Mouse (Mus musculus) heart, embryonic 13.5 days (tissue): ENCODE measurements around the gene Galnt9. TPM values are rescaled to one million over a fixed set of nuclear protein-coding genes. Genes with fewer than 3 reads are reported as not detected.
A peak's percentile ranks its signal among the peaks of the same experiment; 100 is the strongest.

Source experiments
- ATAC-seq: fragments of 200-750 bp; cut with Nextera tagmentation; 2 replicates; pipeline ENCODE4 v1.8.0; 2017; ENCODE audit warnings: moderate TSS enrichment; ENCODE audit not compliant: insufficient number of reproducible peaks, low FRiP score, low TSS enrichment; ENCODE audit errors: extremely low read depth
- H3K27ac ChIP-seq: fragments of 300-500 bp; sonication (generic); replicated peaks from 2 replicates; pipeline ENCODE4 v1.5.1; 2015; ENCODE audit warnings: moderate library complexity, mild to moderate bottlenecking, inconsistent platforms
- H3K27me3 ChIP-seq: fragments of 300-500 bp; sonication (generic); replicated peaks from 2 replicates; pipeline ENCODE4 v1.6.1; 2015; ENCODE audit warnings: mild to moderate bottlenecking, inconsistent platforms
- H3K36me3 ChIP-seq: fragments of 300-500 bp; sonication (generic); 2 replicates; pipeline ENCODE4 v1.6.1; 2015; ENCODE audit warnings: mild to moderate bottlenecking, inconsistent platforms
- H3K4me1 ChIP-seq: fragments of 300-500 bp; sonication (generic); 2 replicates; pipeline ENCODE4 v1.6.1; 2015; ENCODE audit warnings: inconsistent platforms
- H3K4me2 ChIP-seq: fragments of 300-500 bp; sonication (generic); 2 replicates; pipeline ENCODE4 v1.6.1; 2015; ENCODE audit warnings: inconsistent platforms, mild to moderate bottlenecking, moderate library complexity
- H3K4me3 ChIP-seq: fragments of 300-500 bp; sonication (generic); 2 replicates; pipeline ENCODE4 v1.5.1; 2015; ENCODE audit warnings: moderate library complexity, mild to moderate bottlenecking, inconsistent platforms
- H3K9ac ChIP-seq: fragments of 300-500 bp; sonication (generic); 2 replicates; pipeline ENCODE4 v1.6.1; 2015; ENCODE audit warnings: inconsistent platforms, mild to moderate bottlenecking, moderate library complexity
- H3K9me3 ChIP-seq: fragments of 300-500 bp; sonication (generic); 2 replicates; pipeline ENCODE4 v1.6.1; 2016; ENCODE audit warnings: inconsistent platforms
- WGBS: fragments of 180-500 bp; shearing (Covaris S2); methylation state at CpG from one replicate; pipeline ENCODE4 v1.1.7; 2015; ENCODE audit warnings: mixed read lengths; 5-methylcytosine and 5-hydroxymethylcytosine counted together
- polyA plus RNA-seq: library from polyadenylated mRNA; unstranded; fragments of >200 nt; fragmentation: Nextera tagmentation; extraction: Ambion mirVana; gene quantifications from 2 replicates; pipeline ENCODE4 v1.2.1, GENCODE M21; 2015

The Galnt9 gene
- polyA plus RNA-seq, 1 experiment from 2014 or later: not detected

GRCm38 (mm10) chr5:110638306-110639074, 94.3 kb downstream of the Galnt9 start:
- no peak for ATAC-seq
- no peak overlapping the region for H3K9ac ChIP-seq
- H3K9me3 ChIP-seq: 0 out of 2 replicates have a peak, but pooled peaks cover 2% of the 10 kb centered on the region
- peaks cover 2% of the 10 kb centered on the region; the same call in 1 of the 2 replicates for H3K4me1 ChIP-seq
- H3K27me3 ChIP-seq: peaks cover 17% of the 10 kb centered on the region
- no peak overlapping the region for H3K4me3 ChIP-seq
- WGBS: 78% methylated on average over 7 of the region's 7 CpGs
- no peak overlapping the region for H3K4me2 ChIP-seq
- H3K36me3 ChIP-seq: no peaks in the 10 kb centered on the region
- no peak overlapping the region for H3K27ac ChIP-seq

- peaks cover 2% of the 10 kb centered on the region; the same call in 1 of the 2 replicates for H3K4me1 ChIP-seq
- H3K4me3 ChIP-seq: peak overlapping the region; percentile 37
- H3K9me3 ChIP-seq: 0 out of 2 replicates have a peak, but pooled peaks cover 2% of the 10 kb centered on the region
- no peak overlapping the region for H3K27ac ChIP-seq
- no peak for ATAC-seq
- H3K27me3 ChIP-seq: peaks cover 17% of the 10 kb centered on the region
- peak overlapping the region; percentile 68 for H3K9ac ChIP-seq
- WGBS: 19% methylated on average over 12 of the region's 12 CpGs
- H3K36me3 ChIP-seq: no peaks in the 10 kb centered on the region
- H3K4me2 ChIP-seq: peak overlapping the region; percentile 60
Measured at GRCm38 (mm10) chr5:110639459-110639858, 95.3 kb downstream of the Galnt9 start.

- Histone ChIP-seq H3K9ac (no peak overlapping the region), H3K4me1 (no peaks in the 10 kb centered on the region), H3K27me3 (no peaks in the 10 kb centered on the region), H3K27ac (no peak overlapping the region), H3K4me2 (no peak overlapping the region), H3K36me3 (peaks cover 60% of the 10 kb centered on the region), H3K9me3 (0 out of 2 replicates have a peak, but pooled peaks cover 2% of the 10 kb centered on the region), H3K4me3 (no peak overlapping the region)
- no peak for ATAC-seq
Measured at GRCm38 (mm10) chr5:110646377-110646776, 102.2 kb downstream of the Galnt9 start.

GRCm38 (mm10) chr5:110652719-110653648, 108.8 kb downstream of the Galnt9 start, which contains the start of the genes Noc4l and Ddx51:
Gene Noc4l (minus strand): TSS chr5:110653417.
Gene Ddx51 (plus strand): TSS chr5:110653451.
- Histone ChIP-seq H3K27ac (peak within 1 kb of the TSS; percentile 28), H3K4me1 (peaks cover 20% of the 10 kb centered on the region), H3K4me2 (peak within 1 kb of the TSS; percentile 99), H3K9me3 (no peaks in the 10 kb centered on the region), H3K4me3 (peak within 1 kb of the TSS; percentile 98), H3K36me3 (peaks cover 75% of the 10 kb centered on the region), H3K27me3 (no peaks in the 10 kb centered on the region), H3K9ac (peak within 1 kb of the TSS; percentile 94)
- under 1% methylated on average over 91 of the region's 91 CpGs for WGBS
- ATAC-seq: peak; percentile 60

- ATAC-seq: 0 out of 2 replicates have a peak, but pooled peaks have one; percentile 5
- peak overlapping the region; percentile 28 for H3K27ac ChIP-seq
Measured at GRCm38 (mm10) chr5:110653686-110654085, 109.5 kb downstream of the Galnt9 start.

GRCm38 (mm10) chr5:110659682-110660081, 115.5 kb downstream of the Galnt9 start:
- no peak overlapping the region for H3K9ac ChIP-seq
- no peaks in the 10 kb centered on the region for H3K27me3 ChIP-seq
- no peak overlapping the region for H3K4me2 ChIP-seq
- H3K9me3 ChIP-seq: no peaks in the 10 kb centered on the region
- H3K4me3 ChIP-seq: no peak overlapping the region
- peaks cover 95% of the 10 kb centered on the region for H3K36me3 ChIP-seq
- no peak for ATAC-seq
- peaks cover under 1% of the 10 kb centered on the region; the same call in 1 of the 2 replicates for H3K4me1 ChIP-seq
- H3K27ac ChIP-seq: no peak overlapping the region

More at GRCm38 (mm10) chr5:110653686-110654085, 109.5 kb downstream of the Galnt9 start:
- peaks cover 20% of the 10 kb centered on the region for H3K4me1 ChIP-seq
- peak overlapping the region; percentile 94 for H3K9ac ChIP-seq
- WGBS: under 1% methylated on average over 37 of the region's 37 CpGs
- H3K4me3 ChIP-seq: peak overlapping the region; percentile 98
- H3K36me3 ChIP-seq: peaks cover 75% of the 10 kb centered on the region
- H3K4me2 ChIP-seq: peak overlapping the region; percentile 99
- H3K27me3 ChIP-seq: no peaks in the 10 kb centered on the region
- no peaks in the 10 kb centered on the region for H3K9me3 ChIP-seq

- H3K27me3 ChIP-seq: no peaks in the 10 kb centered on the region
- H3K9me3 ChIP-seq: no peaks in the 10 kb centered on the region
- H3K4me2 ChIP-seq: no peak overlapping the region
- no peak overlapping the region for H3K4me3 ChIP-seq
- H3K36me3 ChIP-seq: peaks cover 95% of the 10 kb centered on the region
- H3K9ac ChIP-seq: no peak overlapping the region
- H3K4me1 ChIP-seq: no peaks in the 10 kb centered on the region
- WGBS: 91% methylated on average over 2 of the region's 2 CpGs
- ATAC-seq: no peak
- no peak overlapping the region for H3K27ac ChIP-seq
Measured at GRCm38 (mm10) chr5:110664041-110664440, 119.9 kb downstream of the Galnt9 start.

GRCm38 (mm10) chr5:110664750-110665269, 120.7 kb downstream of the Galnt9 start:
- Histone ChIP-seq H3K27me3 (no peaks in the 10 kb centered on the region), H3K4me1 (no peaks in the 10 kb centered on the region), H3K36me3 (peaks cover 95% of the 10 kb centered on the region), H3K4me3 (no peak overlapping the region), H3K4me2 (no peak overlapping the region), H3K9me3 (no peaks in the 10 kb centered on the region), H3K9ac (no peak overlapping the region), H3K27ac (no peak overlapping the region)
- WGBS: 97% methylated on average over 2 of the region's 2 CpGs
- no peak for ATAC-seq

- peaks cover 95% of the 10 kb centered on the region for H3K36me3 ChIP-seq
- H3K4me2 ChIP-seq: no peak overlapping the region
- H3K4me1 ChIP-seq: no peaks in the 10 kb centered on the region
- H3K27ac ChIP-seq: no peak overlapping the region
- 63% methylated on average over 6 of the region's 6 CpGs for WGBS
- H3K4me3 ChIP-seq: no peak overlapping the region
- no peaks in the 10 kb centered on the region for H3K9me3 ChIP-seq
- H3K9ac ChIP-seq: no peak overlapping the region
- no peaks in the 10 kb centered on the region for H3K27me3 ChIP-seq
- no peak for ATAC-seq
Measured at GRCm38 (mm10) chr5:110665486-110666121, 121.4 kb downstream of the Galnt9 start.
